8 mouse cellular contexts compared by ENCODE assay signal in the genomic region with DNA sequence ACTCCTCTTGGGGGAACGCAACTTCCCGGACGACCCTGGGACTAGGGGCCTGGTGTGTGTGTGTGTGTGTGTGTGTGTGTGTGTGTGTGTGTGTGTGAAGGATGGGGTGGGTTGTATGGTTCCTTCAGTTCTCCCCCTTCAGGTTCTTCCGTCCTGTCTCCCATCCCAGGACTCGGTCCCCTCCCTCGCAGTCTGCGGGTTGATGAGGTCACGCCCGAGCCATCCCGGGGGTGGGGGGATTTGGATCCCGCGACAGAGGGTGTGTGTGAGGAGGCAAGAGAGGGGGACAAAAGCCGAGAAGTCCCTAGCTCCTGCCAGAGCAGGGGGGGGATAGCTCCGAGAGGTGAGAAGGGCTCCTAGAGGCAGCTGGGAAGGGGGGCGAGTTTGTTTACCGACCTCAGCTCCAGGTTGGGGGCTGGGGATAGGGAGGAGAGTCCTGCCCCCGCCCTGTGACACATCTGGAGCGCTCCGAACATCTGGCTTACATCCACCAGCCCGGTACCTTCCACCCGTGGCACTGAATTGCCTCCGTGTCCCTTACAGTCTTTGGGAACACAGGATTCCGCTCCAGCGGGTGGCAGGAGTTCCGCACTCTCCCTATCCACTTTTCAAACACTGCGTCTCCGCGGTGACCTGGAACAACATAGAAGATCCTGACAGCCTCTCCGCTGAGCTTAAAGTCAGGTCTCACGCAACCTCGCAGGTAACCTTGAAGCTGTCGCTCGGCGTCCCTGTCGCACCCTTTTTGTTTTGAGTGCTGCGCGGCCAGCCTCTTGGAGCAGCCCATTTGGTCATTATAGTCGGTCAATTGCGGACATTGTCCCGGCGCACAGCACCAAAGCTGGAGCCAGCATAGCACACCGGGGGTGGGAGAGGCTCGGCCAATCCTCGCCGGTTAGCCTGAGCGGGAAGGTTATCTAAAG. TPM values are rescaled to one million over a fixed set of nuclear protein-coding genes. Genes with fewer than 3 reads are reported as not detected.
DNase-seq lines count a peak whose midpoint lies in the region; ATAC-seq and TF ChIP-seq lines count a peak whose summit lies in the region.

No protein-coding gene starts in this region.

- peaks cover 65% of the 10 kb centered on the region for H3K4me1 ChIP-seq in E14TG2a.4 (replicated peaks; ENCODE audit: low read depth, low read length)
- peaks cover 59% of the 10 kb centered on the region for H3K4me1 ChIP-seq in neural tube, embryonic 13.5 days (replicated peaks)

- peak overlapping the region; percentile 75 for H3K4me3 ChIP-seq in E14TG2a.4 (replicated peaks; ENCODE audit: low read length)
- peak overlapping the region; percentile 50 for H3K4me3 ChIP-seq in neural tube, embryonic 13.5 days

- intact Hi-C loops in gastrocnemius, postnatal 36 days (cut with DNase I) = loop anchor here (1.0 to 5.0 kb wide), 3 partner anchors 19 to 93 kb away; no protein-coding TSS in a partner anchor

- TF ChIP-seq CTCF in E14TG2a.4 (conservative IDR thresholded peaks at IDR 0.05; ENCODE audit: low read length) = no peak

- no peak for ATAC-seq in neural tube, embryonic 13.5 days (ENCODE audit: low read depth)
- ATAC-seq in activated CD4-positive, CD25-positive, alpha-beta regulatory T cell, adult 4 months = no peak
- no peak for ATAC-seq in frontal cortex, adult (ENCODE audit: low TSS enrichment)

- H3K9ac ChIP-seq in neural tube, embryonic 13.5 days = peak overlapping the region; percentile 63

- peak; percentile 25 to 27 for DNase-seq in cerebellum, postnatal 25 days
- DNase-seq in cerebellum, adult 9-10 months = no peak
- DNase-seq in gastrocnemius, postnatal 36 days = peak; percentile 29 to 43
- peak; percentile 34 to 56 for DNase-seq in kidney, postnatal 4 days

- H3K4me2 ChIP-seq in neural tube, embryonic 13.5 days = peak overlapping the region; percentile 93

- no peaks in the 10 kb centered on the region for H3K9me3 ChIP-seq in E14TG2a.4 (ENCODE audit: low read length)
- no peaks in the 10 kb centered on the region for H3K9me3 ChIP-seq in neural tube, embryonic 13.5 days

- H3K27ac ChIP-seq in neural tube, embryonic 13.5 days (replicated peaks) = no peak overlapping the region

- WGBS in neural tube, embryonic 13.5 days = under 1% methylated on average over 45 of the region's 46 CpGs

- no peaks in the 10 kb centered on the region for H3K36me3 ChIP-seq in E14TG2a.4 (ENCODE audit: insufficient read depth, low read length)
- no peaks in the 10 kb centered on the region for H3K36me3 ChIP-seq in neural tube, embryonic 13.5 days

- peaks cover 99% of the 10 kb centered on the region for H3K27me3 ChIP-seq in E14TG2a.4 (ENCODE audit: insufficient read depth, low read length)
- peaks cover 93% of the 10 kb centered on the region for H3K27me3 ChIP-seq in neural tube, embryonic 13.5 days

RNA-seq across cellular contexts. Expression of a gene that starts 0.9 kb away (rescaled TPM):
- 1 to 10 TPM; 5.4 to 8.2 TPM for total RNA-seq in gastrocnemius, postnatal 36 days (2021)
- polyA plus RNA-seq in neural tube, embryonic 13.5 days (2015; fragmentation: Nextera tagmentation; extraction: Ambion mirVana) = 2.3 and 5.2 TPM in 2 replicates
- not detected for polyA plus RNA-seq in activated CD4-positive, CD25-positive, alpha-beta regulatory T cell, adult 4 months (2017; shearing (Covaris generic))
